Mouse (Mus musculus): Measurements from ENCODE around the gene Rora.

GRCm38 (mm10) chr9:68958919-68959318 is 305.3 kb downstream of the Rora start:
- no peak for TF ChIP-seq POLR2A (IDR thresholded peaks at IDR 0.05; ENCODE audit: control insufficient read depth, extremely low read depth, insufficient read depth, low read length, poor library complexity)
- no peak for TF ChIP-seq CTCF (IDR thresholded peaks at IDR 0.05; ENCODE audit: borderline replicate concordance, control insufficient read depth, extremely low read depth, insufficient read depth, low read length, poor library complexity)

Data from thymus, adult 2 months (tissue).